Mouse (Mus musculus) heart, postnatal 10 days (tissue): ENCODE results near the gene Cstb. TPM values are rescaled to one million over a fixed set of nuclear protein-coding genes. Genes with fewer than 3 reads are reported as not detected.
"Not testable (repeated sequence)": the region's sequence is repeated elsewhere in the genome, so short reads cannot be mapped to it uniquely, and the experiment has no call there.

Experiments
- DNase-seq, 2 experiments: peaks; one replicate each; pipeline ENCODE4 v3.0.0; 2021
- intact Hi-C: fragments of 180-260 bp; cut with DNase I; formaldehyde crosslinking; loops from one replicate; pipeline ENCODE4 v1.15.1; 2025
- total RNA-seq, 2 experiments: library from RNA; stranded (reverse); gene quantifications; 2 replicates each; pipeline ENCODE4 v1.2.3; 2021

Cstb gene
- total RNA-seq, 2 experiments from 2014 or later, result 41.6 to 42.7 TPM

GRCm38 (mm10) chr10:78414936-78415335 lies 10.5 kb upstream of the Cstb start:
- DNase-seq, intact Hi-C loops: not testable (repeated sequence)

- intact Hi-C loops, result no loop called here
- DNase-seq, result no peak
Observed at GRCm38 (mm10) chr10:78417888-78418287, 7.6 kb upstream of the Cstb start.

GRCm38 (mm10) chr10:78418791-78419190 lies 6.7 kb upstream of the Cstb start:
- intact Hi-C loops, result no loop called here

GRCm38 (mm10) chr10:78420929-78421328 lies 4.5 kb upstream of the Cstb start:
- no peak for DNase-seq
- intact Hi-C loops, result no loop called here

More at GRCm38 (mm10) chr10:78418791-78419190, 6.7 kb upstream of the Cstb start:
- DNase-seq, result no peak

GRCm38 (mm10) chr10:78422614-78423013 lies 2.9 kb upstream of the Cstb start:
- intact Hi-C loops, result no loop called here
- no peak for DNase-seq

- DNase-seq, result peak; percentile 17 to 34
- intact Hi-C loops, result no loop called here
Observed at GRCm38 (mm10) chr10:78426117-78426735, 757 bp downstream of the Cstb start.

GRCm38 (mm10) chr10:78428070-78428469 lies 2.6 kb downstream of the Cstb start:
- intact Hi-C loops, result no loop called here
- DNase-seq, result no peak

GRCm38 (mm10) chr10:78429180-78429579 lies 3.7 kb downstream of the Cstb start:
- DNase-seq, result no peak
- intact Hi-C loops, result no loop called here

- intact Hi-C loops, result loop anchor here (10.0 kb wide), 1 partner anchor 175 kb away; no protein-coding TSS in a partner anchor
- no peak for DNase-seq
Observed at GRCm38 (mm10) chr10:78429776-78430175, 4.3 kb downstream of the Cstb start.

GRCm38 (mm10) chr10:78432853-78433252 lies 7.4 kb downstream of the Cstb start:
- no peak for DNase-seq
- intact Hi-C loops, result loop anchor here (10.0 kb wide), 1 partner anchor 172 kb away; no protein-coding TSS in a partner anchor

GRCm38 (mm10) chr10:78438094-78438493 lies 12.6 kb downstream of the Cstb start:
- DNase-seq, result peak; percentile 75 to 89
- intact Hi-C loops, result loop anchor here (10.0 kb wide), 1 partner anchor 167 kb away; no protein-coding TSS in a partner anchor

GRCm38 (mm10) chr10:78439550-78439949 lies 14.1 kb downstream of the Cstb start:
- DNase-seq, result peak in 1 of 2 experiments; percentile 27

GRCm38 (mm10) chr10:78439990-78440389 lies 14.5 kb downstream of the Cstb start:
- intact Hi-C loops, result loop anchor here (2.0 to 10.0 kb wide), 2 partner anchors 47 to 165 kb away; no protein-coding TSS in a partner anchor
- DNase-seq, result peak; percentile 37 to 39

More at GRCm38 (mm10) chr10:78439550-78439949, 14.1 kb downstream of the Cstb start:
- intact Hi-C loops, result loop anchor here (10.0 kb wide), 1 partner anchor 165 kb away; no protein-coding TSS in a partner anchor

- DNase-seq, result peak in 1 of 2 experiments; percentile 42
- intact Hi-C loops, result loop anchor here (2.0 kb wide), 1 partner anchor 46 kb away; no protein-coding TSS in a partner anchor
Observed at GRCm38 (mm10) chr10:78440812-78441211, 15.3 kb downstream of the Cstb start.

GRCm38 (mm10) chr10:78441606-78442005 lies 16.1 kb downstream of the Cstb start:
- intact Hi-C loops, result loop anchor here (2.0 kb wide), 1 partner anchor 45 kb away; no protein-coding TSS in a partner anchor
- DNase-seq, result no peak

GRCm38 (mm10) chr10:78442292-78442691 lies 16.8 kb downstream of the Cstb start:
- intact Hi-C loops, result no loop called here

GRCm38 (mm10) chr10:78446195-78446594 lies 20.7 kb downstream of the Cstb start:
- no peak for DNase-seq
- intact Hi-C loops, result no loop called here

More at GRCm38 (mm10) chr10:78442292-78442691, 16.8 kb downstream of the Cstb start:
- no peak for DNase-seq

- intact Hi-C loops, result no loop called here
- no peak for DNase-seq
Observed at GRCm38 (mm10) chr10:78447396-78447795, 21.9 kb downstream of the Cstb start.

GRCm38 (mm10) chr10:78450761-78451160 lies 25.3 kb downstream of the Cstb start:
- no peak for DNase-seq
- intact Hi-C loops, result no loop called here

GRCm38 (mm10) chr10:78452641-78453040 lies 27.2 kb downstream of the Cstb start:
- no peak for DNase-seq
- intact Hi-C loops, result no loop called here

- no peak for DNase-seq
- intact Hi-C loops, result no loop called here
Observed at GRCm38 (mm10) chr10:78456696-78457095, 31.2 kb downstream of the Cstb start.
